Mouse (Mus musculus) heart, embryonic 16.5 days (tissue): ENCODE data around the gene Rsad1. TPM values are rescaled to one million over a fixed set of nuclear protein-coding genes. Genes with fewer than 3 reads are reported as not detected.

Source experiments
- ATAC-seq: fragments of 200-750 bp; cut with Nextera tagmentation; replicated peaks from 2 replicates; pipeline ENCODE4 v1.8.0; 2017; ENCODE audit warnings: moderate number of reproducible peaks; ENCODE audit not compliant: insufficient read depth, low FRiP score; ENCODE audit errors: extremely low read depth
- H3K27ac ChIP-seq: fragments of 300-500 bp; sonication (generic); 2 replicates; pipeline ENCODE4 v1.5.1; 2014; ENCODE audit warnings: mild to moderate bottlenecking, low read length, control low read depth, moderate library complexity
- H3K27me3 ChIP-seq: fragments of 300-500 bp; sonication (generic); 2 replicates; pipeline ENCODE4 v1.6.1; 2014; ENCODE audit warnings: low read length, mixed read lengths; ENCODE audit not compliant: control insufficient read depth, insufficient read depth
- H3K36me3 ChIP-seq: fragments of 300-500 bp; sonication (generic); 2 replicates; pipeline ENCODE4 v1.6.1; 2014; ENCODE audit not compliant: control insufficient read depth, insufficient read depth
- H3K4me1 ChIP-seq: fragments of 300-500 bp; sonication (generic); 2 replicates; pipeline ENCODE4 v1.6.1; 2014; ENCODE audit warnings: low read length, mixed read lengths; ENCODE audit not compliant: control insufficient read depth, insufficient read depth
- H3K4me2 ChIP-seq: fragments of 300-500 bp; sonication (generic); 2 replicates; pipeline ENCODE4 v1.6.1; 2014; ENCODE audit warnings: low read depth, mild to moderate bottlenecking, control low read depth, low read length
- H3K4me3 ChIP-seq: fragments of 300-500 bp; sonication (generic); 2 replicates; pipeline ENCODE4 v1.5.1; 2014; ENCODE audit warnings: mild to moderate bottlenecking, control low read depth, low read length
- H3K9ac ChIP-seq: fragments of 300-500 bp; sonication (generic); 2 replicates; pipeline ENCODE4 v1.6.1; 2014; ENCODE audit warnings: low read length, control low read depth
- H3K9me3 ChIP-seq: fragments of 300-500 bp; sonication (generic); replicated peaks from 2 replicates; pipeline ENCODE4 v1.6.1; 2016; ENCODE audit warnings: low read length; ENCODE audit not compliant: control insufficient read depth
- WGBS: fragments of 180-500 bp; shearing (Covaris S2); extraction: QIAGEN DNeasy Blood & Tissue Kit; methylation state at CpG from one replicate; pipeline ENCODE4 v1.1.7; 2014; 5-methylcytosine and 5-hydroxymethylcytosine counted together
- polyA plus RNA-seq: library from polyadenylated mRNA; unstranded; fragments of >200 nt; fragmentation: Nextera tagmentation; extraction: Ambion mirVana; gene quantifications from 2 replicates; pipeline ENCODE4 v1.2.1, GENCODE M21; 2015

The Rsad1 gene
- polyA plus RNA-seq, 1 experiment from 2014 or later = 7.3 TPM

- no peak overlapping the region for H3K4me3 ChIP-seq
- H3K27ac ChIP-seq = no peak overlapping the region
- peaks cover 7% of the 10 kb centered on the region; the same call in 1 of the 2 replicates for H3K9me3 ChIP-seq
- H3K4me1 ChIP-seq = no peaks in the 10 kb centered on the region
- no peak overlapping the region for H3K9ac ChIP-seq
- no peaks in the 10 kb centered on the region for H3K27me3 ChIP-seq
- H3K36me3 ChIP-seq = no peaks in the 10 kb centered on the region
- ATAC-seq = no peak
- H3K4me2 ChIP-seq = no peak overlapping the region
- WGBS = 65% methylated on average over 10 of the region's 10 CpGs
Measured at GRCm38 (mm10) chr11:94508976-94509375, 40.1 kb downstream of the Rsad1 start.

- Histone ChIP-seq H3K9ac (no peak overlapping the region), H3K27ac (no peak overlapping the region), H3K27me3 (peaks cover 6% of the 10 kb centered on the region; the same call in 1 of the 2 replicates), H3K4me2 (no peak overlapping the region), H3K9me3 (no peaks in the 10 kb centered on the region), H3K4me1 (peaks cover 33% of the 10 kb centered on the region), H3K36me3 (no peaks in the 10 kb centered on the region), H3K4me3 (no peak overlapping the region)
- ATAC-seq = no peak
- WGBS = 76% methylated on average over 8 of the region's 8 CpGs
Measured at GRCm38 (mm10) chr11:94501482-94501881, 47.6 kb downstream of the Rsad1 start.

- H3K36me3 ChIP-seq = no peaks in the 10 kb centered on the region
- peaks cover 6% of the 10 kb centered on the region; the same call in 1 of the 2 replicates for H3K27me3 ChIP-seq
- peak overlapping the region; percentile 70 for H3K4me3 ChIP-seq
- H3K9ac ChIP-seq = peak overlapping the region; percentile 88
- 30% methylated on average over 8 of the region's 8 CpGs for WGBS
- peak overlapping the region; percentile 87 for H3K27ac ChIP-seq
- ATAC-seq = no peak
- H3K9me3 ChIP-seq = no peaks in the 10 kb centered on the region
- H3K4me2 ChIP-seq = peak overlapping the region; percentile 72
- H3K4me1 ChIP-seq = peaks cover 34% of the 10 kb centered on the region
Measured at GRCm38 (mm10) chr11:94500362-94500761, 48.7 kb downstream of the Rsad1 start.

- WGBS = under 1% methylated on average over 26 of the region's 26 CpGs
- Histone ChIP-seq H3K27me3 (peaks cover 6% of the 10 kb centered on the region; the same call in 1 of the 2 replicates), H3K4me2 (peak within 1 kb of the TSS; percentile 72), H3K4me1 (peaks cover 40% of the 10 kb centered on the region), H3K9me3 (no peaks in the 10 kb centered on the region), H3K4me3 (peak within 1 kb of the TSS; percentile 70), H3K9ac (peak within 1 kb of the TSS; percentile 88), H3K36me3 (no peaks in the 10 kb centered on the region), H3K27ac (peak within 1 kb of the TSS; percentile 87)
- ATAC-seq = peak; percentile 41
Measured at GRCm38 (mm10) chr11:94499661-94500152, 49.3 kb downstream of the Rsad1 start, which contains the start of gene Epn3. TSS of gene Epn3 (minus strand) at chr11:94499974.

GRCm38 (mm10) chr11:94499035-94499434, 50.0 kb downstream of the Rsad1 start:
- Histone ChIP-seq H3K4me2 (peak overlapping the region; percentile 72), H3K4me1 (peaks cover 42% of the 10 kb centered on the region), H3K27ac (peak overlapping the region; percentile 87), H3K27me3 (peaks cover 6% of the 10 kb centered on the region; the same call in 1 of the 2 replicates), H3K9me3 (no peaks in the 10 kb centered on the region), H3K36me3 (no peaks in the 10 kb centered on the region), H3K4me3 (peak overlapping the region; percentile 70), H3K9ac (peak overlapping the region; percentile 88)
- WGBS = 3% methylated on average over 2 of the region's 2 CpGs
- ATAC-seq = no peak

- peaks cover 42% of the 10 kb centered on the region for H3K4me1 ChIP-seq
- ATAC-seq = peak; percentile 23; the same call in 1 of the 2 replicates
- H3K27me3 ChIP-seq = peaks cover 6% of the 10 kb centered on the region; the same call in 1 of the 2 replicates
- peak overlapping the region; percentile 72 for H3K4me2 ChIP-seq
- 16% methylated on average over 19 of the region's 19 CpGs for WGBS
- H3K9ac ChIP-seq = peak overlapping the region; percentile 88
- no peaks in the 10 kb centered on the region for H3K36me3 ChIP-seq
- no peaks in the 10 kb centered on the region for H3K9me3 ChIP-seq
- peak overlapping the region; percentile 87 for H3K27ac ChIP-seq
- peak overlapping the region; percentile 70 for H3K4me3 ChIP-seq
Measured at GRCm38 (mm10) chr11:94498093-94498996, 50.7 kb downstream of the Rsad1 start.

GRCm38 (mm10) chr11:94495415-94495814, 53.6 kb downstream of the Rsad1 start:
- Histone ChIP-seq H3K4me2 (peak overlapping the region; percentile 14; the same call in 1 of the 2 replicates), H3K27ac (peak overlapping the region; percentile 90), H3K9me3 (no peaks in the 10 kb centered on the region), H3K4me3 (no peak overlapping the region), H3K27me3 (peaks cover 8% of the 10 kb centered on the region; the same call in 1 of the 2 replicates), H3K36me3 (0 out of 2 replicates have a peak, but pooled peaks cover 2% of the 10 kb centered on the region), H3K9ac (peak overlapping the region; percentile 57), H3K4me1 (peaks cover 38% of the 10 kb centered on the region)
- WGBS = 43% methylated on average over 3 of the region's 3 CpGs
- ATAC-seq = peak; percentile 66

- ATAC-seq = no peak
- H3K9me3 ChIP-seq = no peaks in the 10 kb centered on the region
- WGBS = 68% methylated on average over 7 of the region's 7 CpGs
- no peak overlapping the region for H3K9ac ChIP-seq
- no peak overlapping the region for H3K4me2 ChIP-seq
- H3K27ac ChIP-seq = no peak overlapping the region
- 0 out of 2 replicates have a peak, but pooled peaks cover 2% of the 10 kb centered on the region for H3K36me3 ChIP-seq
- peaks cover 10% of the 10 kb centered on the region for H3K4me1 ChIP-seq
- H3K4me3 ChIP-seq = no peak overlapping the region
- H3K27me3 ChIP-seq = peaks cover 15% of the 10 kb centered on the region
Measured at GRCm38 (mm10) chr11:94491749-94492099, 57.3 kb downstream of the Rsad1 start.
